Mouse (Mus musculus): Measurements from ENCODE around the gene Klc1. TPM values are rescaled to one million over a fixed set of nuclear protein-coding genes. Genes with fewer than 3 reads are reported as not detected.

The Klc1 gene
- polyA plus RNA-seq, 1 experiment, result 85.0 TPM

DNA sequence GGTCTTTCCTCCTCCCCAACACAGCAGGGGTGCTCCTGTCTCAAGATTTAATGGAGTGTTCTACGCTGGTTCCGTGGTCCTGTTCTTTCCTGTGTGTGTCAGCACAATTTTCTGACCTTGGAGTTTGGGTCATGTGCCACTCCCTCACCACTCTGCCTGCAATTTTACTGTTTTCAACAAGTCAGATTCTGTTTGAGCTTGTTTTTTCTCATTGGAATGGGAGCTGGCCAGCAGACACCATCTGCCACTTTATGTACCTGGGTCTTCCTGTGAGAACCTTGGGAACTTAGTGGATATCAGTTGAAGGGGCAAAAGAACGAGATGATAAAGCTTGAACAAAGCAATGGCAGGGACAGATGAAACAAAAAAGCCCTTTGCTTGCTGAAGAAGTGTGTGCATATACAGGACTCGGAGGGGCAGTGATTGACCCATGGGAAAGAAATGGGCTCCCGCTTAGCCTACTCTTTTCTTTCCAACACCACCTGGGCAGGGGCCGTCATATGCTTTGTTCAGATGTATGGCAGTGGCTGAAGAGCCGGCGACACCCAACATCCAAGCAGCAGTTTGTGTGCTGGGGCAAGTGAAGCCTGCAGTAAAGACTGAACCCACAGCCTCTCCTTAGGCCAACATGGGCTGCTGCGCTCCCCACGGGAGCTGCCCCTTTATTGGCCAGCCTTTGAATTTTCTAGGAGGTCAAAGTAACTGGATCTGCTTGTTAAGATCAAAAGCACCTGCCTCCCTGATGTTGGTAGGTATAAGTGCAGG is 906 bp upstream of the Klc1 start:
- Histone ChIP-seq H3K4me1 (replicated peaks; ENCODE audit: control insufficient read depth, insufficient read depth, low read length) (peaks cover 16% of the 10 kb centered on the region), H3K27ac (ENCODE audit: control insufficient read depth, insufficient read depth, low read length) (no peak overlapping the region; the same call in 1 of the 2 replicates), H3K36me3 (ENCODE audit: control insufficient read depth, insufficient read depth, low read length) (no peaks in the 10 kb centered on the region), H3K27me3 (ENCODE audit: control insufficient read depth, insufficient read depth, low read length) (no peaks in the 10 kb centered on the region), H3K4me3 (ENCODE audit: control insufficient read depth, insufficient read depth, low read length) (peak overlapping the region; percentile 93)
- 67% methylated on average over 10 of the region's 10 CpGs for WGBS
- TF ChIP-seq CTCF (IDR thresholded peaks at IDR 0.05; ENCODE audit: borderline replicate concordance, control insufficient read depth, extremely low read depth, insufficient read depth, low read length, poor library complexity) (no peak), POLR2A (IDR thresholded peaks at IDR 0.05; ENCODE audit: control insufficient read depth, extremely low read depth, insufficient read depth, low read length, poor library complexity) (no peak)
- no peak for DNase-seq

- Histone ChIP-seq H3K36me3 (ENCODE audit: control insufficient read depth, insufficient read depth, low read length) (no peaks in the 10 kb centered on the region), H3K27me3 (ENCODE audit: control insufficient read depth, insufficient read depth, low read length) (no peaks in the 10 kb centered on the region), H3K4me1 (replicated peaks; ENCODE audit: control insufficient read depth, insufficient read depth, low read length) (peaks cover 16% of the 10 kb centered on the region), H3K4me3 (ENCODE audit: control insufficient read depth, insufficient read depth, low read length) (peak overlapping the region; percentile 93), H3K27ac (ENCODE audit: control insufficient read depth, insufficient read depth, low read length) (no peak overlapping the region; the same call in 1 of the 2 replicates)
- WGBS, result 16% methylated on average over 35 of the region's 35 CpGs
- peak; percentile 40 for DNase-seq
- TF ChIP-seq CTCF (IDR thresholded peaks at IDR 0.05; ENCODE audit: borderline replicate concordance, control insufficient read depth, extremely low read depth, insufficient read depth, low read length, poor library complexity), result no peak
- no peak for TF ChIP-seq POLR2A (IDR thresholded peaks at IDR 0.05; ENCODE audit: control insufficient read depth, extremely low read depth, insufficient read depth, low read length, poor library complexity)
Observed at GRCm38 (mm10) chr12:111759176-111760061, 770 bp downstream of the Klc1 start.

DNA sequence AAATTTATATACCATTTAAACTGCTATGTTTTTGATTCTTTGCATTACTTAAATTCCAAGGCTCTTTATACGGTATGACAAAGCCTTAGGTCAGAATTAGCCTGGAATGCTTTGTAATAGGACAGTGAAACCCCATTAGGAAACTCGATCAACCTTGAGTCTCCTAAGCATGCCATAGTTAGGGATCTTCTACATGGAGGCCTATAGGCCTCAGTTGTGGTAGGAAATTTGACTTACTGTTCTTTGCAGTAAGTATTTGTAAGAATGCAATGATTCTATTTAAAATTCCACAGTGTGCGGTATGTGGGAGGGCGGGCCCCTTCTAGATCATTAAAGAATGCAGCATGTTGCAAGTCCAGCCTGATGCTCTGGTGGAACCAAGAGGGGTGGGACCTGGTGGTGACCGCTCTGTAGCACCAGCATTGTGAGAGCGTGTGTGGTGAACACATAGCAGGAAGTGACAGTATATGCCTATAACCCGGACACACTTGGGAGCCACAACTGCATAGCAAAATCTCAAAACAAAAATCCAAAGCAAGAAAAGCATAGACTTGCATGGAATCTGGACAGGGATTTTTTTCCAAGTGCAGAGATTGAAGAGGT is 1.8 kb downstream of the Klc1 start:
- Histone ChIP-seq H3K27ac (ENCODE audit: control insufficient read depth, insufficient read depth, low read length) (no peak overlapping the region), H3K36me3 (ENCODE audit: control insufficient read depth, insufficient read depth, low read length) (no peaks in the 10 kb centered on the region), H3K4me3 (ENCODE audit: control insufficient read depth, insufficient read depth, low read length) (no peak overlapping the region), H3K27me3 (ENCODE audit: control insufficient read depth, insufficient read depth, low read length) (no peaks in the 10 kb centered on the region), H3K4me1 (replicated peaks; ENCODE audit: control insufficient read depth, insufficient read depth, low read length) (peaks cover 16% of the 10 kb centered on the region)
- TF ChIP-seq POLR2A (IDR thresholded peaks at IDR 0.05; ENCODE audit: control insufficient read depth, extremely low read depth, insufficient read depth, low read length, poor library complexity) (no peak), CTCF (IDR thresholded peaks at IDR 0.05; ENCODE audit: borderline replicate concordance, control insufficient read depth, extremely low read depth, insufficient read depth, low read length, poor library complexity) (no peak)
- no peak for DNase-seq
- WGBS, result 90% methylated on average over 7 of the region's 7 CpGs

- Histone ChIP-seq H3K27ac (ENCODE audit: control insufficient read depth, insufficient read depth, low read length) (no peak overlapping the region), H3K36me3 (ENCODE audit: control insufficient read depth, insufficient read depth, low read length) (no peaks in the 10 kb centered on the region), H3K27me3 (ENCODE audit: control insufficient read depth, insufficient read depth, low read length) (no peaks in the 10 kb centered on the region), H3K4me3 (ENCODE audit: control insufficient read depth, insufficient read depth, low read length) (no peak overlapping the region), H3K4me1 (replicated peaks; ENCODE audit: control insufficient read depth, insufficient read depth, low read length) (peaks cover 16% of the 10 kb centered on the region)
- 97% methylated on average over 13 of the region's 13 CpGs for WGBS
- TF ChIP-seq CTCF (IDR thresholded peaks at IDR 0.05; ENCODE audit: borderline replicate concordance, control insufficient read depth, extremely low read depth, insufficient read depth, low read length, poor library complexity) (no peak), POLR2A (IDR thresholded peaks at IDR 0.05; ENCODE audit: control insufficient read depth, extremely low read depth, insufficient read depth, low read length, poor library complexity) (no peak)
- DNase-seq, result no peak
Observed at GRCm38 (mm10) chr12:111762620-111763280, 4.1 kb downstream of the Klc1 start.

- no peak overlapping the region for H3K4me3 ChIP-seq (ENCODE audit: control insufficient read depth, insufficient read depth, low read length)
- H3K4me1 ChIP-seq (replicated peaks; ENCODE audit: control insufficient read depth, insufficient read depth, low read length), result peaks cover 12% of the 10 kb centered on the region
- WGBS, result 93% methylated on average over 16 of the region's 16 CpGs
- TF ChIP-seq CTCF (IDR thresholded peaks at IDR 0.05; ENCODE audit: borderline replicate concordance, control insufficient read depth, extremely low read depth, insufficient read depth, low read length, poor library complexity) (no peak), POLR2A (IDR thresholded peaks at IDR 0.05; ENCODE audit: control insufficient read depth, extremely low read depth, insufficient read depth, low read length, poor library complexity) (no peak)
- no peaks in the 10 kb centered on the region for H3K36me3 ChIP-seq (ENCODE audit: control insufficient read depth, insufficient read depth, low read length)
- DNase-seq, result no peak
- H3K27ac ChIP-seq (ENCODE audit: control insufficient read depth, insufficient read depth, low read length), result no peak overlapping the region
- H3K27me3 ChIP-seq (ENCODE audit: control insufficient read depth, insufficient read depth, low read length), result no peaks in the 10 kb centered on the region
Observed at GRCm38 (mm10) chr12:111766313-111767236, 7.9 kb downstream of the Klc1 start.
